Mouse (Mus musculus) gonadal fat pad, adult 2 months (tissue): ENCODE data around the gene Tril. TPM values are rescaled to one million over a fixed set of nuclear protein-coding genes. Genes with fewer than 3 reads are reported as not detected.
A peak's percentile ranks its signal among the peaks of the same experiment; 100 is the strongest.

ENCODE experiments used
- DNase-seq: peaks from one replicate; pipeline ENCODE4 v3.0.0-alpha.2; 2012; ENCODE audit warnings: low read depth
- polyA plus RNA-seq: library from polyadenylated mRNA; depleted of rRNA; stranded (reverse); fragments of >200 nt; gene quantifications from 2 replicates; pipeline ENCODE4 v1.2.3, GENCODE M21; 2012

Gene Tril
- polyA plus RNA-seq, 1 experiment, result 11.3 TPM

DNA sequence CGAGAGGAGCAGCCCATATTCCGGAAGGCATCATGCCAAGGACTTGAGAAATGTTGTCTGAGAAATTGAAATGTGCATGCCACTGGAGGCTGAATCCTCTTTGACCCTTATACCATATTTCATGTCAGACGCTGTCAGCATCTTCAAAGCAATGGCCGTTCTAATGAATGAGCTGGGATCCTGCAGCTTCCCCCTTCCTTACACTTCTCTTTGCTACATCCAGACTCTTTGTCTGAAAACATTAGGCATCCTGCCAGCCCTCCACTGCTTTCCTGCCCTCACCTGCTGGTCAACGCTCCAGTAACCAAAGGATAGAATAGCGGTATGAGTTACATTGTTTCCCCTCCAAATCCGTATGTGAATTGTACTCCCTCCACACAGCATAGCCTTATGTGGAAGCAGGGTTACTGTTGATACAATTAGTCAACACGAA, 14.0 kb downstream of the Tril start:
- no peak for DNase-seq

DNA sequence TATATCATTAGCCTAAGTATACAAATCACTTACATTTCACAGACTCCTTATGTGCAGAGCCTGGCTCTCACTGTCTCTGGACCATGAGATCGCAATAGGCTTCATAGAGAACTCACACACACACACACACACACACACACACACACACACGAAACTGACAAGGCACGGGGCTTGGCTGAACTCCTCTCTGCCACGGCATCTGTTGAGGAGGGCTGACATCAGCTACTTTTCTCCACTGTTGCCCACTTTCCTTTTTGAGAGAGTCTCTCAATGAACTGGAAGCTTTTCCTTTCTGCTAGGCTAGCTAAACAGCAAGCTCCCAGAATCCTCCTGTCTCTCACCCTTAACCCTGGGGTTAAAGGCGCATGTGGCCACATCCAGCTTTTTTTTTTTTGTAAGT, 14.6 kb downstream of the Tril start:
- DNase-seq, result no peak

DNA sequence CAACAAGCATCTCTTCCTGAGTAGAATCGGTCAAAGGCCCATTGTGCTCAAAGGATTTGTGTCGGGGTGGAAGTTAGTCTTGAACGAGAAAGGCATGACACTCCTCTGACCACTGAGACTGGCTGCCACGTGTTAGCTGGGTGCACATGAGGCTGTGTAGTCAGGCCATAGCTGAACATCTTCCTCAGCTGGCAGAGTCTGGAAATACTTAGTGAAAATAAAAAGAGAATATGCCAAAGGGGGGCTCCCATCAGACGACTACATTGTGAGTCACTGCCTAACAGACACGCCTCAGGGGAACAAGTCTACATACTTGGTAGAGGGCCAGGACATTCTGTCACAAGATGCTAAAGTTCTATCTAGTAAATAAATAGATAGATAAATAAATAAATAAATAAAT, 16.5 kb downstream of the Tril start:
- DNase-seq, result no peak

DNA sequence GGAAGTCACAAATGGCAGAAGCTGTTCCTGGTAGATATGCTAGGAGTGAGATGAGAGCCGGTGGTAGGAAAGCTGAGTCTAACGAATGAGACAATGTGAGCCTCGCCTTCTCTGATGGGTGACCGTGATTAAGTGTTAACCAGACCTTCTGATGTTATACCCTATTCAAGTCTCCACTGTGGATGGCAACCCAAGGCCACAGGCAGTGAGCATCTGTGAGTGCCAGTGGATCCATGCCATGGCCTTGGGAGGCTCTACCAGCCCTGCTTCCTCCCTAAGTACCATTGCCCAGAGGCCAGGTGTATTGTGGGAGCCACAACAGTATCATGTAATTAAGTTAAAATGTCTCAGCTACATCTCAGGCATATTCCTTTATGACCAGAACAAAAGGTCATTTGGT, 17.1 kb downstream of the Tril start:
- no peak for DNase-seq

DNA sequence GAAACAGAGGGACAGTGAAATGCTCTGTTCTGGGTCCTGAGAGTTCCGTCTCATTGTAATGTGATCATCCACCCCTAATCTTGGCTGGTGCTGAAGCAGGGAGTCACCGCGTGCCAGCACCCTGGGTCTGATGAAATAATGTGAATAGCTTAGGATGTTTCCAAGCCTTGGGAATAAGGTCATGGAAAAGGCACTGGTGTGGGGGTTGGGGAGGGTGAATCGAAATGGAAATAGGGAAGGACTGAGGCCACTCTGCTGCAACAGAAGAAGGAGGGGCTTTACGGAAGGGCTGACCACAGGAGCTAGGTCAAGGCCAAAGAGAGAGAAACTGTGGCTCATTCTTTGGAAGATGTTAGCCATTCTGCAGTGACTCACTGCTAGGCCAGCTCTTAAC, 18.7 kb downstream of the Tril start:
- DNase-seq, result no peak

DNA sequence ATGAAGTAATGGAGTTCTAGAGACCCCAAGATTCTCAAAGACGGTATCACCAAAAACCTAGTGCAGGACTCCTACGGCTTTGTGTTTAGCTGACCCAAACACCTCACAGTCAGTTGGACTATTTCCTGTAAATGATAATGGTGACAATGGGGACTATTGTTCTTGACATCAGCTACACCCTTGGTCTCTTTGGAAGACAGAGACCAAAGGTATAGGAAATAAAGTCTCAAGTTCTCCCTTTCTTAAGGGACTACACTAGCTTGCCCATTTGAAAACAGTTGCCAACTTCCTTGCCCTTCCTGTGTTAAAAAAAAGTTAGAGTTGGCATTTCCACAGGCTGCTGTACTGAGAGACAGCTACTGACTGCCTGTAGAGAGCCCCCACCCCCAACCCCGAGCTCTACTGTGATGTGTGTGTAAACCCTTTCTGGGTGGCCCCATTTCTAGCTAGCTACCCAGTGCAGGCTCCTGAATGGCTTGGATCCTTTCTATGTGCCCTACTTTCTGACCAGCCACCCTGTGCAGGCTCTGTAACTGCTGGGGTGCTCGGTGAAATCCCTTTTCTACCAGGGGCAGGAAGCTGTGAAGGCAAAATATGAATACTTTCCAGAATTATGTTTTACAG, 19.2 kb downstream of the Tril start:
- no peak for DNase-seq

DNA sequence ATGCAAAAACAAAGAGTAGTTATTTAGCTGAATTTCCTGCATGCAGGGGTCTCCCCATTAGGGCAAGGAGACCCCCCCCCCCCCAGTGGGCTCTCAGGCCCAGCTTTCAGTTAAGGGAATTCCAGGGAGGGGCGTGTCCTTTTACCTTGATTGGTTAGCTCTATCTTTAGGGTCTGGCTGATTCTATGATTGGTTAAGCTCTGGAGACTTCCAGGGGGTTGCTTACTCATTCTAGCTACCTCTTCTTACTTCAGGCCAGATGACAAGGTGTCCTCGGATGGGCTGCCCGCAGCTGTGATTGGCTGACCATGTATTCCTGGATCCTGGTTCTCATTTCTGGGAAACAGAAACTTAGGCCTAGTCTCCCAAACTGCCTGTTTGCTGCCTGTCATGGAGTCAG, 21.8 kb downstream of the Tril start:
- no peak for DNase-seq

DNA sequence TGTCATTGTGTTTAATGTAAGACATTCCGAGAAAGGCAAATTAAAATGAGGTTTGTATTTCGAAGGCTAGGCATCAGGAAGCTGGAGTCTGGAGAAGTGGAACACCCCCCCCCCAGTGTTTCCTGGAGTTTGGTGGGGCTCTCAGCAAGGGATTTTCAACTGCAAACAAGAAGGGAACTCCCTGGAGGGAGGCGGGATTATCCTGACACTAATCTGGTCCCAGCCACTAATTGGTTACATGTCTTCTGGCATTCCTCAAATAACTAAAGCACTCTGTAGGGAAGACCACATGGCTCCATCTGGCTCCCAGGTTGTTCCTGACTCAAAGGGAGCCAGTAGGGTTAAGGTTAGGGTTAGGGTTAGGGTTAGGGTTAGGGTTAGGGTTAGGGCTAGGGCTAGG, 23.8 kb downstream of the Tril start:
- DNase-seq, result no peak

DNA sequence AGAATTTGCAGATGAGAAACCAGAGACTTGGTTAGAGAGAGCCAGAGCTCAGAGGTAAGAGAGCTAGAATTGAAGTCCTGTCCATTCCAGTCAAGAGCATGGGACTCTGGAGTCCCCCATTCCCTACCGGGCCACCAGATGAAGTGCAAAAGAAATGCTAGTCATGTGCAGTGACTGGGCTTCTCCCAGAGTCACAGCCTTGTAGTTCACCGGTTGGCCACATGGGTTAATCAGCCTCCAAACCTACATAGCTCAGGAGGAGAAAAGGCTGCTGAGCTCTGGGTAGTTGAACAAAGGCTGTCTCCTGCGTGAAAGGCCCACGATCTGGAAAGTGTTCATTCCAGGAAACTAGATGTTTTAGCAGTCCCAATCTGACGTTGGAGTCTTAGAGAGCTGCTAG, 24.8 kb downstream of the Tril start:
- DNase-seq, result no peak

DNA sequence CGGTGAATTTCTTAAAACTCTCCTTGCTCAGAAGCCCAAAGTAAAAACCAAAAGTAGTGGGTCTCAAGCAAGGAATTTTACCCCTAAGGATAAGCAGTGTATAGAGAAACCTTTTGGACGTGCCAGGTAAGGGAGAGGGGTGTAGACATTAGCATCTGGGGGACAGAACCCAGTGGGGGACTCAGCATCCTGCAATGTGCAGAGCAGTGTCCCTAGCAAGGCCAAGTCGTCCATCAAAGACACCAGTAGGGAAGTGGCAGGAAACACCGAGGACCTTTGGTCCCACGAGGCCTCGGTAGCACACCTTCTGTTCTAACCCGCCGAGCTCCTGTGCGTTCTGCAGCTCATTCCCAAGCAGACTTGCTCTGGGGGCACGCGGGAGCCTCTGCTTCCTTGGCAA, 25.6 kb downstream of the Tril start:
- no peak for DNase-seq

DNA sequence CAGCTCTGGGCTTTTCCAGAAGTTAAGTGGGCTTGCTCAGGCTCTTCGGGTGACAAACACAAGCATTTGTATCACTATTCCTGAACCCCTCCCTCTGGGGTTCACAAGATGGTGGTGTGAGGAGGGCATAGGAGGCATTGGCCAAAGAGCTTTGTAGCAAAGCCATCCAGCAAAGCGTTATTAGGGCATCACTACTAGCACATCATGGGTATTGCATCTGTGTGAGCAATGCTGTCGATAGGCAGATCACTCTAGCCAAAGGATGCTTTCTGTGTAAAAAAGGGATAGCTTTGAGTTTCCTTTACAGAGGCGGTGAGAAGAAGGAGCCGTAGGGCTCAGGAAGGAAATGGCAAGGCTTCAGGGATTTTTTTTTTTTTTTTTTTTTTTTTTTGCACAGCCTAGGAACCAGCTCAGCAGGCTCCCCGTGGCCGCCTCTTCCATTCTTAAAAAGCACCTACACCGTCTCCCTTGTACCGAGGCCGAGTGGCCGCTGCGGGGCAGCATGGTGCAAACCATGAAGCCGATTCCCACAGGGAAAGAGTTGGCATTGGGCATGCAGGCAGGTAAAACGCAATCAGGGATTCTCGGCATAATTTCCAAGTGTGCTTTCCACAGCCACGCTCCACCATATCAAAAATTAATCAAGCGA, 26.2 kb downstream of the Tril start:
- DNase-seq, result no peak

DNA sequence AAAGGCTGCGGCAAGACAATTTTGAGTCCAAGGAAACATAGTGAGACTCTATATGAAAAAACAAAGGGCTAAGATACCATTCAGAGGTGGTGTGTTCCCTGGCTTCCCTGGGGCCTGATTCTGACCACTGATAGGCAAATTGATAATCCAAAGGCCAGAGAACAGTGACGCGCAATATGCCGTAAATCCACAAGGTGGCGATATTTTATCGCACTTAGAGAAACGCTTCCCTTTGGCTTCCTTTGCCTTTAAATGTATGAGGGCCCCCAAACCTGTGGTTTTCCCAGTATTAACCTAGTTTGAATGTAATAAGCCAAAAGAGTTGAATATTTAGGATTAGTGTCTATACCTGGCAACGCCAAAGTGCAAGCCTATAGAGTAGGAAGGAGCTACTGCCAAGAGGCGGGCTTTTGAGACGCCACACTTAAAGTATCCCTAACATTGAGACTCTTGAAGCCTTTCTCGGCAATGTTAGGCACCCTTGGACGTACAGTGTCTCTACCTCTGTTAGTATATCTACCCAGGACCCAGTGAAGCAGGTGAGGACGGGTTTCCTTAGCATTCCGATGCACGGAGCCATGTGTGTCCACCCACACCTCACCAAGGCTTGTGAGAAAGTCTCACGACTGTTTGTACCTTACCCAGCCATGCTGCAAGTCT, 37.6 kb downstream of the Tril start:
- DNase-seq, result no peak

DNA sequence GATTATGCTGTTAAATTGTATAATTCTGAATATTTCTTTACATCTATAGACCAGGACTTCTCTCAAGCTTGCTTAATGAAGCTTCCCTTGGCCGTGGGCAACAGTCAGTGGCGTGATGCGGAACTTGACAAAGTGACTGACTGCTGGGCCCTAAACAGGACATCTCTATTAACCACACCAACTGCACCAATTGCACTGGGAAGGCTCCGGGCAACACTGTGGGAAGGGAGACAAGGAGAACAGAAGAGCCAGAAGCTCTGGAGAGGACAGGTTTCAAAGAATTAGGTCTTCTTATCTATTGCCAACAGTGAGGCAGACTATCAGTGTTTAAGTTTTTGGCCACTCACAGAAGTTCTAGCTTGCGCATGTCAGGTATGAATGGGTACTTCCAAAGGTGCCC, 38.4 kb downstream of the Tril start:
- no peak for DNase-seq

DNA sequence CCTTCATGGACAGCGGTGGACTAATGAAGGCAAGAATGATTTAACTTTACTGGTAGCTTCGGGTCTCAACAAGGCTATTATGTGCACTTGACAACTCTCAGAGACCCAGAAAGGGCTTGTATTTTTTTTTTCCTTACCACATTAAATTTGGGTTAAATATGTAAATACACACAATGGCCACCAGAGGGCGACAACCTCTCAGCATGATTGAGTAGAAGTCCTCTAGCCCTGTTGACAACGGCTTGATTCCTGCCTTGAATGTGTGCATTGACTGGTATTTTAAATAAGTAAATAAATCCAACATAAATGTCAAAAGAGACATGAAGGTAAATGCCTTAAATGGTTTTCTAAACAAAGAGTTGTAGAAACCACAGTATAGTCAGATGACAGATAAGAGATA, 39.5 kb downstream of the Tril start:
- no peak for DNase-seq

DNA sequence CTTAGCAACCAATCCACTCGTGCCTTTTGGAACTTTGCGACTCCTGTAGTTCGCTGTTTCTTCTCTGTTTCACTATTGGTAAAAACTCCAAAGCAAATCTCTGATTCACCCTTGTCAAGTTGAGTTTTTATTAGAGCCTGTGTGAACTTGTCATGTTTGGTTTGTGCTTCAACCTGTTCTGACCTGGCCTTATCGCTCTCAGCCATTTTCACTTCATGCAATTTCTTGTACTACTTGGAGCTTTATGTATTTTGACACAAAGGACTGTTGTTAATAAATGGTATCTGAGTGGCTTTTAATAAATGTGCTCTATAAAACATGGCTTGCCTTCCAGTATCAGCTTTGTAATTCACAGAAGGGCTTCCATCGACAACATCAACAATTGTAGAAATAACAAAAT, 40.6 kb downstream of the Tril start:
- DNase-seq, result peak; percentile 63

DNA sequence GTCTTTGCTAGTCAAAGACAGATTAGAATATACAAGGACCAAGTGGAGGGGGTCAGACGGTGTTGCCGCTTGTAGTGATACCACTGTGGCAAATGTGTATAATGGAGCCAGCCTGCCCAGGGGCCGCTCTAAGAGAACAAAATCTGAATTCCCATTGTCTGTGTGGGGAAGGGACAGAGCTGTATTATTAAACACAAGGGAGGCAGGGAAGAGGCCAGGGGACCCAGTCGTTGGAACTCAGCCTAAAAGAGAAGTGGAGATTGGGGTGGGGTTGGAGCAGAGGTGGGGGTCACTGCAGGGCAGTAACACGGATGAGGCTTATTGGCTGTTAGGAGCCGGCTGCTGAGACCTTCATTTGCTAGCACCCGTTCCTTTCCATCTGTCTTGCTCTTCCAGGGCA, 41.1 kb downstream of the Tril start:
- no peak for DNase-seq

DNA sequence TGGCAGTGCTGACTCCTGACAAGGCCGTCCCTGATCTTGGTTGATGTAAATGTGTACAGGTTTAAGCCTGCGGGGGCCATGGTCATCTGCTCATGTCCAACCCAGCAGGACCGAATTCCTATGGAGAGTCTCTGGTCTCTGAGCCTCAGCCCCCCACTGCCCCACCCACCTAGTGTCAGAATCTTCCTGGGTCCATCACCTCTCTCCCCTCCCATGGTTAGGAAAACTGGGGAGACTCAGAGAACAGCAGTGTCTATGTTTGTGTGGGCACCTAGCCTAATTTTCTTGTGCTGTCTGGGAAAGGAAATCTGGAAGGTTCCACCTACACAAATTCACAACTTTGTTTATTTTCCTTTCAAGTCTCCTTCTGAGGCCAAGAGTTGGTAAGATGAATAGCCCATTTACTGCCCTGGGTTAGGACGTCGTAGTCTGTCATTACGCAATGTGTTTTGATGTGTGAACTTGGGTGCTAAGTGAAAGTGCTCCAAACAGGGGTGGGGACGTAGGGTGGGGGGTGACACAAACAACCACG, 42.1 kb downstream of the Tril start:
- DNase-seq, result peak; percentile 50

DNA sequence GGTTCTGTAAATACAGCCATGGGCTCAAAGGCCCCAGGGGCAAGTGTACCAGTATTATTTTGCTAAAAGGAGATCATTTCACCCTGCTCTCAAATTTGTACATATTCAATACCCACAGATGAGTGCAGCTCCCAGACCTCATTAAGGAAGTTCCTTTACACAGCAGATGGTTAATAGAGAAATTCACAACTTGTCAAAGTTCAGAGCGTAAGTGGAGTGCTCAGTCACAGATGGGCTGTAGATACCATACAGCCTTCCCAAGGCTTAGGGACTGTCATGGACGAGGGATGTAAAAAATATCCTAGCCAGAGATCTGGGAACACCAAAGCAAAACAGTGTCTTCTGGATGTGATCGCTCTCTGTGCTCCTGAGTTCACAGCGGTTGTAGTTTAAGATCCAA, 52.4 kb downstream of the Tril start:
- DNase-seq, result no peak

DNA sequence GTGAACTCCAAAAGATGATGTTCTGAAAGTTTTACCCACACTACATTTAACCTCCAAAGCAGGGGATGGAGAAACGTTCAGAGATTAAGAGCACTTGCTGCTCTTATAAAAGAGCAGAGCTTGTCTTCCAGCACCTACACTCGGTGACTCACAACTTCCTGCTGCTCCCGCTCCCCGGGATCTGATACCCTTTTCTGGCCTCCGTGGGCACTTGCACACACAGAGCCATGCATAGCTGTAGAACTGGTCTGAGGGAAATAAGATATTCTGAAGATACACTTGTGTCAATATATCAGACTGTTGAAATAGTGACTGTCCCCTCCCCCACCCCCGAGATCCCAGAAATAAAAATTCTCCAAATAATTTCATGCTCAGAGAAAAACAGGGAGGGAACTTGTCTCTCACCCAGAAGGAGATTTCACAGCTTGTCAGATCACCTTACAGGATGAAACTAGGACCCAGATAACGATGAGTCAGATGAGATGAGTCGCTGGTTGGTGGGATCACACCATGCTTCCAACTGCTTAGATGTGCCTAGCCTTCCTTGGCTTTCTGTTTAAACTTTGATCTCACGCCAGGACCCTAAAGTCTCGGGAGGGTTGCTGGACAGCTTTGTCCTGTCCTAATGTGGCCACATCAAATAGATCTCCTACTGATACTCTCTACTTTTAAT, 54.3 kb downstream of the Tril start:
- no peak for DNase-seq

DNA sequence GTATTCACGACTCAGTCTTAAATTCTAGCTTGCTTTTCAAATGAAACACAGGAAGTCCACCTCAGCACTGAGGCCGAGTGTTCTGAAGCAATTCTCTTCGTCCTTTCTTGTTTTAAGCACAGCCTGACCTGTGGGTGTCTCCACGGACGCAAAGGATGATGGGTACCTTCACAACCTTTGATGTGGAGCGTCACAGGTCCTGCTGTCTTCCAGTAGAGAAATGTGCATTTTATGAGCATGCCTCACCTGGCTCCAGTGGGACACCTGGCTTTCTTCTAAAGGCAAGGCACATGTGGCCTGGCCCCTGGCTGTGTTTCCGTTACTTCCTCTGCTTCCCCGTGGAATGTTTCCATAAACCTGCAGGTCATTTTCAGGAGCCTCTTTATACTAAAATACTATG, 54.9 kb downstream of the Tril start:
- DNase-seq, result no peak
